Mouse (Mus musculus): ENCODE measurements around the gene Azin2. TPM values are rescaled to one million over a fixed set of nuclear protein-coding genes. Genes with fewer than 3 reads are reported as not detected.

The Azin2 gene
- polyA plus RNA-seq, 1 experiment from 2014 or later, result 13.7 TPM

- ATAC-seq (replicated peaks), result no peak
- no peaks in the 10 kb centered on the region for H3K4me1 ChIP-seq
- H3K4me3 ChIP-seq, result no peak overlapping the region
- H3K9me3 ChIP-seq, result no peaks in the 10 kb centered on the region
- H3K4me2 ChIP-seq (replicated peaks), result no peak overlapping the region
- H3K27me3 ChIP-seq, result no peaks in the 10 kb centered on the region
- H3K36me3 ChIP-seq, result no peaks in the 10 kb centered on the region
- H3K9ac ChIP-seq (replicated peaks), result no peak overlapping the region
- no peak overlapping the region for H3K27ac ChIP-seq (replicated peaks)
- WGBS, result 87% methylated on average over 8 of the region's 8 CpGs
These were observed 12.4 kb upstream of the Azin2 start for GRCm38 (mm10) chr4:128974677-128975076.

GRCm38 (mm10) chr4:128971065-128971694 is 8.9 kb upstream of the Azin2 start:
- no peaks in the 10 kb centered on the region for H3K27me3 ChIP-seq
- no peak overlapping the region for H3K27ac ChIP-seq (replicated peaks)
- H3K4me2 ChIP-seq (replicated peaks), result no peak overlapping the region
- H3K4me3 ChIP-seq, result no peak overlapping the region
- ATAC-seq (replicated peaks), result no peak
- H3K36me3 ChIP-seq, result no peaks in the 10 kb centered on the region
- no peaks in the 10 kb centered on the region for H3K9me3 ChIP-seq
- no peak overlapping the region for H3K9ac ChIP-seq (replicated peaks)
- peaks cover 14% of the 10 kb centered on the region for H3K4me1 ChIP-seq
- WGBS, result 42% methylated on average over 14 of the region's 14 CpGs

GRCm38 (mm10) chr4:128970417-128970807 is 8.2 kb upstream of the Azin2 start:
- no peaks in the 10 kb centered on the region for H3K9me3 ChIP-seq
- WGBS, result 74% methylated on average over 7 of the region's 8 CpGs
- no peaks in the 10 kb centered on the region for H3K36me3 ChIP-seq
- H3K4me1 ChIP-seq, result peaks cover 16% of the 10 kb centered on the region
- H3K27me3 ChIP-seq, result no peaks in the 10 kb centered on the region
- no peak overlapping the region for H3K4me3 ChIP-seq
- H3K9ac ChIP-seq (replicated peaks), result no peak overlapping the region
- H3K27ac ChIP-seq (replicated peaks), result no peak overlapping the region
- ATAC-seq (replicated peaks), result no peak
- H3K4me2 ChIP-seq (replicated peaks), result no peak overlapping the region

DNA sequence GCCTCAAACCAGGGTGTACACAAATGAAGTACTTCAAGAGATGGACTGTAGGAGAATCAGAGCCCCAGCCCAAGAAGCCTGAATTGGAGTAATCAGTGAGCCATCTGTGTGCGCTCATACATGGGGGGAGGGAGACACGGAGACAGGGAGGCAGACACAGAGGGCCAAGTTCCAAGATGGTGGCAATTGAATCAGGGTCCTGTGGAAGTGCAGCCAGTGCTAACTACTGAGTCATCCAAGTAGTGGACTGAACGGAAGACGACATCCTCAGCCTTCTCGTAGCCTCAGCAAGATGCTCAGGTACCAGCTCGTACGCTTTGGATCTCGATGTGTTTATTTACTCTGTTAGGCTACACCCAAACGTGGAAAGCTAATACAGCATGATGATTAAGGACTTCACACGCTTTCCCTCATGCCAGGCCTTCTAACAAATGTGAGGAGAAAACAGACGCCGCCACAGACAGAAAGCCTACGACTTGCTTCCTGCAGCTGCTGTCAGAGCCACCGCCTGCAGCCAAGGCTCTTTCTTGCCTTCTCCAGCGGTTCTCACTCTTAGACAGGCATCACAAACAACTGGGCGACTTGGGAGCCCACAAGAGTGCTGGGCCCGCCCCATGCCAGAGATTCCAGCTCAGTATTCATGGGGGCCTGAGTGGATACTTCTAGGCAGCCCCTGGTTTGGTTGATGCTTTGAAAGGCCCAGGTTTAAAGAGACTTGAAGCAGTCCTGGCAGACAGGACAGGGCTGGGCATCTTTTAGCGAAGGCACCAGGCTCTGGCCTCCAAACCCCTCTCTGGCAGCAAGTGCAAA is 7.6 kb upstream of the Azin2 start:
- Histone ChIP-seq H3K27me3 (no peaks in the 10 kb centered on the region), H3K4me1 (peaks cover 16% of the 10 kb centered on the region), H3K4me2 (replicated peaks) (no peak overlapping the region), H3K9me3 (no peaks in the 10 kb centered on the region), H3K9ac (replicated peaks) (no peak overlapping the region), H3K4me3 (no peak overlapping the region), H3K36me3 (no peaks in the 10 kb centered on the region), H3K27ac (replicated peaks) (0 out of 2 replicates have a peak overlapping the region, but pooled peaks have one; percentile 19)
- no peak for ATAC-seq (replicated peaks)
- 72% methylated on average over 18 of the region's 18 CpGs for WGBS

GRCm38 (mm10) chr4:128969081-128969480 is 6.8 kb upstream of the Azin2 start:
- Histone ChIP-seq H3K9me3 (no peaks in the 10 kb centered on the region), H3K36me3 (no peaks in the 10 kb centered on the region), H3K27me3 (no peaks in the 10 kb centered on the region), H3K4me3 (no peak overlapping the region), H3K4me2 (replicated peaks) (no peak overlapping the region), H3K9ac (replicated peaks) (no peak overlapping the region), H3K27ac (replicated peaks) (no peak overlapping the region), H3K4me1 (peaks cover 16% of the 10 kb centered on the region)
- ATAC-seq (replicated peaks), result no peak
- 74% methylated on average over 5 of the region's 5 CpGs for WGBS

DNA sequence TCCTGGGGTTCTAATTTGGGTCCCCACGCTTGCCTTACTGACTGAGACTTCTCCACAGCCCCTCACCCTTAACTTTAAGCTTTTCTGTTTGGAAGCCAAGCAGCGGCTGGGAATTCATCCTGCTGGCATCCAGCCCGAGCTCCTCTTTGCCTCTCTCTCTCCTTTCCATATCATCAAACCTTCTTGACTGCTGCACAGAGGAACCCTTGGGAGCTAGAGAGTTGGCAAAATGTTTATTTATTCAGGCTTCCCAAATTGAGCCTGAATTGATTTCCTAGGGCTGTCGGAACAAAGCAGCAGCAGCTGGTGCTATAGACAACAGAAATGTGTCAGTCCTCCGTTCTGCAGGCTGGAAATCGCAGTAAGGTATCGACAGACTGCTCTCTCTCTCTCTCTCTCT is 4.5 kb upstream of the Azin2 start:
- H3K9me3 ChIP-seq, result no peaks in the 10 kb centered on the region
- peaks cover 27% of the 10 kb centered on the region for H3K4me1 ChIP-seq
- WGBS, result 2% methylated on average over 7 of the region's 7 CpGs
- peak; percentile 32 for ATAC-seq (replicated peaks)
- H3K36me3 ChIP-seq, result no peaks in the 10 kb centered on the region
- no peaks in the 10 kb centered on the region for H3K27me3 ChIP-seq
- no peak overlapping the region for H3K9ac ChIP-seq (replicated peaks)
- H3K4me3 ChIP-seq, result no peak overlapping the region
- H3K27ac ChIP-seq (replicated peaks), result peak overlapping the region; percentile 75
- 0 out of 2 replicates have a peak overlapping the region, but pooled peaks have one; percentile 8 for H3K4me2 ChIP-seq (replicated peaks)

DNA sequence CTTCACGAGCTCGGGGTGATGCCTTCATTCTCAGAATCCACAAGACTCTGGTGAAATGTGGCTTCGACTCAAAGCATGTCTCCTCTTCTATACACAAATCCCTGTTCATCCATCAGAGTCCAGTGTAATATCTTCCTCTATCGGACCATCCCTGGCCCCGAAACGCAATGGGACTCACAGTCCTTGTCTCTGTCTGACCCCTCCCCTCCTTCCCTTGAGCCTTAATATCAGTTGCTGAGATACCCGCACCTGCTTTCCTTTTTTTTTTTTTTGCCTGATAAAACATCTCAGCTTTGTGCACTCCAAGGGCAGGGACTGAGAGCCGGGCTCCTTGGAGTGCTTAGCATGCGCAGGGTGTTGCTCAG is 666 bp upstream of the Azin2 start:
- Histone ChIP-seq H3K9me3 (no peaks in the 10 kb centered on the region), H3K4me3 (peak overlapping the region; percentile 82), H3K9ac (replicated peaks) (peak overlapping the region; percentile 48; the same call in 1 of the 2 replicates), H3K4me2 (replicated peaks) (peak overlapping the region; percentile 88), H3K36me3 (no peaks in the 10 kb centered on the region), H3K27me3 (no peaks in the 10 kb centered on the region), H3K4me1 (peaks cover 39% of the 10 kb centered on the region), H3K27ac (replicated peaks) (no peak overlapping the region)
- 2% methylated on average over 9 of the region's 9 CpGs for WGBS
- peak; percentile 18; the same call in 1 of the 2 replicates for ATAC-seq (replicated peaks)

DNA sequence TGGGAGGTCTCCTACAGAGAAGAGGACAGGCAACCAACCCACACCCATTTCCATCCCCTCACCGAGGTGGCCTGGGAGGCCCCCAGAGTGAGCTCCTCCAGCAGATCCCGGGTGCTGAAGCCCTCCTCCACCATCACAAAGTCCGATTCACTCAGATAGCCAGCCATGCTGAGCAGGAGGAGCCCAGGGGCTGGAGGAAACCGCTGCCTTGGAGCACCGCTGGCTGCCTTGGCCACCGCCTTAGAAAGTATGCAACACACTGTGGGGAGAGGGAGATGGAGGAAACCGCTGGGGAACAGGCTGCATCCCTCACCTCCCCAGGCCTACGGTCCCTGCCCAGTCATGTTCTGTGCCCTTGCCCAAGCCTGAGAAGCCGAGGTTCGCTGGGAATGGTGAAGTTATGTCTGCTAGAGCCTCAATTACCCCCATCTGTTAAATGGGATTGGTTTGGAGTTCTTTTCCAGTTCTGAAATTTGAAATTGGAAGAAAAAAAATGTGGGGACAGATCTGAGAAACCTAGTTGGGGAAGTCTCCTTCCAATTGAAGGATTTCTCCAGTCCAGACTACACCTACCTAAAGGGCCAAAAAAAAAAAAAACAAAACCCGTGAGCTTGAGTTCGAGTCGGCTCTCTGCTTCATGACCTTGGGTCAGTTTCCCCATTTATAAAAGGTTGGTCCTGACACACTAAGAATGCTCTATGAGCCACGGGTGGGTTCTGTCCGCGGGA is 777 bp downstream of the Azin2 start:
- Histone ChIP-seq H3K4me2 (replicated peaks) (peak overlapping the region; percentile 88), H3K36me3 (no peaks in the 10 kb centered on the region), H3K9me3 (no peaks in the 10 kb centered on the region), H3K27me3 (no peaks in the 10 kb centered on the region), H3K4me1 (peaks cover 37% of the 10 kb centered on the region), H3K4me3 (peak overlapping the region; percentile 82), H3K27ac (replicated peaks) (0 out of 2 replicates have a peak overlapping the region, but pooled peaks have one; percentile 28), H3K9ac (replicated peaks) (peak overlapping the region; percentile 85)
- no peak for ATAC-seq (replicated peaks)
- 11% methylated on average over 16 of the region's 16 CpGs for WGBS

DNA sequence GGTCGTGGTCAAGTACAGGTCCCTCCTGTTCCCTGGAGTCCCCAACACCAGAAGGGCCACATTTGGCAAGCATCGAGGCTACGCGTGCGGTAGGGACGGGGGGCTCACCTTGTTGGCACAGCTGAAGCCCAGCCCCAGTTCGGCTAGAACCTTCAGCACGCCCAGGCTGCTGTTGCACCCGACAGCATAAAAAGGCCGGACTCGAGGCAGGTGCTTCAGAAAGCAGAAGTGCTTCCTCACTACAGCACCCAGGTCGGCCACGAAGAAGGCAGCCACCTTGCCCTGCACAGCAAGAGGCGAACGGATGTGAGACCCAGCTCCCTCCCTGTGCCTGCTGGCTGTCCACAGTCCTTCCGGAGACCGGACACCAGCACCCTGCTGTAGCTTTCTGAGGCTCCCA is 2.6 kb downstream of the Azin2 start:
- Histone ChIP-seq H3K36me3 (no peaks in the 10 kb centered on the region), H3K27me3 (no peaks in the 10 kb centered on the region), H3K4me2 (replicated peaks) (no peak overlapping the region), H3K9ac (replicated peaks) (no peak overlapping the region), H3K4me3 (no peak overlapping the region), H3K9me3 (no peaks in the 10 kb centered on the region), H3K4me1 (peaks cover 38% of the 10 kb centered on the region), H3K27ac (replicated peaks) (no peak overlapping the region)
- ATAC-seq (replicated peaks), result no peak
- WGBS, result 89% methylated on average over 17 of the region's 17 CpGs

DNA sequence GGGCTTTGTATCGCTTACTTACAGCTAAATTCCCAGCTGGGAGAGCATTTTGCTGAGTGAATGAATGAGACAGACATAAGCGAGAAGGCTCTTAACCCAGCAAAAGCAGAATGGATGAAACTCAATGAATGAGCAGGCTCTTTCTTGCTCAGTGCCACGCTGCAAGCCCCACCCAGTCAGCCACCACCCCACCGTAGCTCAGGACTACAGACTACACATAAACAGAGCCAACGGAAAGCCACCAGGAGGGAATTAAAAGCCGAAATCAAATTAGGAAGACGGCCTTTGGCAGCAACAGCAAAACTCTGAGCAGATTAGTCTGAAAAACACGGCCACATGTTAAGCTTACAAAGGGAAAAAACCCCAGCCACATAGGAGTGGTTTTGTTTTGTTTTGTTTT is 3.4 kb downstream of the Azin2 start:
- Histone ChIP-seq H3K27ac (replicated peaks) (no peak overlapping the region), H3K4me2 (replicated peaks) (no peak overlapping the region), H3K4me3 (no peak overlapping the region), H3K9ac (replicated peaks) (no peak overlapping the region), H3K4me1 (peaks cover 38% of the 10 kb centered on the region), H3K9me3 (no peaks in the 10 kb centered on the region), H3K27me3 (no peaks in the 10 kb centered on the region), H3K36me3 (no peaks in the 10 kb centered on the region)
- WGBS, result 30% methylated on average over 8 of the region's 8 CpGs
- ATAC-seq (replicated peaks), result no peak

GRCm38 (mm10) chr4:128958156-128958555 is 4.1 kb downstream of the Azin2 start:
- Histone ChIP-seq H3K9ac (replicated peaks) (no peak overlapping the region), H3K4me1 (peaks cover 37% of the 10 kb centered on the region), H3K27ac (replicated peaks) (no peak overlapping the region), H3K4me3 (no peak overlapping the region), H3K36me3 (no peaks in the 10 kb centered on the region), H3K27me3 (no peaks in the 10 kb centered on the region), H3K9me3 (no peaks in the 10 kb centered on the region), H3K4me2 (replicated peaks) (no peak overlapping the region)
- ATAC-seq (replicated peaks), result no peak
- 86% methylated on average over 11 of the region's 11 CpGs for WGBS

Data from forebrain, embryonic 15.5 days (tissue).